Mouse (Mus musculus) kidney, embryonic 14.5 days (tissue): ENCODE measurements at regions not wholly inside any gene's neighbourhood (a gene's known extent, or its start where the extent isn't known, plus 50 kb on each side); places are given as distances from the start of the nearest gene placed in this dataset.
"Not testable (repeated sequence)": the region's sequence is repeated elsewhere in the genome, so short reads cannot be mapped to it uniquely, and the experiment has no call there.

ENCODE experiments used
- ATAC-seq: fragments of 200-750 bp; cut with Nextera tagmentation; 2 replicates; pipeline ENCODE4 v1.8.0; 2017; ENCODE audit warnings: moderate number of reproducible peaks, mild to moderate bottlenecking, moderate TSS enrichment, moderate library complexity; ENCODE audit not compliant: low FRiP score, low TSS enrichment
- H3K27ac ChIP-seq: fragments of 300-500 bp; sonication (generic); 2 replicates; pipeline ENCODE4 v1.5.1; 2014; ENCODE audit warnings: low read depth, mild to moderate bottlenecking, low read length, moderate library complexity, mixed read lengths
- H3K27me3 ChIP-seq: fragments of 300-500 bp; sonication (generic); 2 replicates; pipeline ENCODE4 v1.6.1; 2014; ENCODE audit warnings: mild to moderate bottlenecking, low read length; ENCODE audit not compliant: control insufficient read depth, insufficient read depth
- H3K36me3 ChIP-seq: fragments of 300-500 bp; sonication (generic); 2 replicates; pipeline ENCODE4 v1.6.1; 2014; ENCODE audit warnings: low read length, mixed read lengths; ENCODE audit not compliant: control insufficient read depth, insufficient read depth
- H3K4me1 ChIP-seq: fragments of 300-500 bp; sonication (generic); 2 replicates; pipeline ENCODE4 v1.6.1; 2014; ENCODE audit warnings: low read length, mixed read lengths; ENCODE audit not compliant: control insufficient read depth, insufficient read depth
- H3K4me2 ChIP-seq: fragments of 300-500 bp; sonication (generic); replicated peaks from 2 replicates; pipeline ENCODE4 v1.6.1; 2014; ENCODE audit warnings: low read depth, mild to moderate bottlenecking, low read length
- H3K4me3 ChIP-seq: fragments of 300-500 bp; sonication (generic); 2 replicates; pipeline ENCODE4 v1.5.1; 2014; ENCODE audit warnings: mild to moderate bottlenecking, low read length
- H3K9ac ChIP-seq: fragments of 300-500 bp; sonication (generic); 2 replicates; pipeline ENCODE4 v1.6.1; 2014; ENCODE audit warnings: low read depth, mild to moderate bottlenecking, low read length, moderate library complexity
- H3K9me3 ChIP-seq: fragments of 300-500 bp; sonication (generic); 2 replicates; pipeline ENCODE4 v1.6.1; 2016; ENCODE audit warnings: low read length; ENCODE audit not compliant: control insufficient read depth
- WGBS: fragments of 180-500 bp; shearing (Covaris S2); extraction: QIAGEN DNeasy Blood & Tissue Kit; methylation state at CpG from one replicate; pipeline ENCODE4 v1.1.7; 2014; 5-methylcytosine and 5-hydroxymethylcytosine counted together

DNA sequence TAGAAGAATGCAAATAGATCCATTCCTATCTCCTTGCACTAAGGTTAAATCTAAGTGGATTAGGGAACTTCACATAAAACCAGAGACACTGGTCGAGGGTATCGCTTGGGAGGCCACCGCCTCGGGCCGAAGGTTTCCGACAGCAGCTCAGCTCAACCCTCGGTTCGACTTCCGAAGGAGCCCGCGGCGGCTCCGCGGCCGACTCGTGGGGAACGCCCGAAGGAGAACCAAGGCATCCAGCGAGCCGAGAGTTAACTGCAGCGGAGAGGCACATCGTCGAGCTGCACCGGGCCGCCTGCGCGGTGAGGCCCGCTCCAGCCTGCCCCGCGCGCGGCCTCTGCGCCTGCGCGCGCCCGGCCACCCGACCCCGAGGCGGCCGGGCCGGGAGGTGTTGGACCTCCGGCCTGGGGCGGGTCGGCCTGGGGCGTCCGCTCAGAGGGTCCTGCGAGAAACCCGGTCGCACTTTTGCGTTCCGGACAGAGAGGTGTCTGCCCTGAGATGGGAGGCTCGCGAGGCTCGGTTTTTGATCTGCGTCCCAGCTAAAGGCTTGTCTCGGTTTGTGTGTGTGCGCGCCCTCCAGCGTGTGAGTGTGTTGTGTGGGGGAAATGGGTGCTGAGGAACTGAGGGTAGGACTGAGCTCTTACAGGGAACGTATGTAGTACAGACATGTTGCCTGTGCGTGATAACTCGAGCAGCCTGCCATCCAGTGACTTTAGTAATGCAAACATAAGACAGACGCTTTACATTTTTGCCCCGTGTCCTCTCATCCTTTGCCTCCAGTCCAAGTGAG is 50.9 kb upstream of the Vmn2r9 start:
- WGBS, result 2% methylated on average over 16 of the region's 65 CpGs
- H3K9me3 ChIP-seq, H3K4me1 ChIP-seq, H3K27me3 ChIP-seq, H3K9ac ChIP-seq, H3K27ac ChIP-seq, H3K4me3 ChIP-seq, H3K36me3 ChIP-seq: not testable (repeated sequence)
- peak overlapping the region; percentile 29; the same call in 1 of the 2 replicates for H3K4me2 ChIP-seq
- peak; percentile 100 for ATAC-seq
